Mouse (Mus musculus) embryo, embryonic 11.5 days (tissue): ENCODE measurements around the gene Ppat.
"Not testable (repeated sequence)": the region's sequence is repeated elsewhere in the genome, so short reads cannot be mapped to it uniquely, and the experiment has no call there.

Source experiments
- DNase-seq: peaks from one replicate; pipeline ENCODE4 v3.0.0-alpha.2; 2012; ENCODE audit warnings: low read depth, low spot score

The Ppat gene

GRCm38 (mm10) chr5:76951106-76952027, at the start of gene Ppat, which contains the start of gene Paics:
Gene Ppat (minus strand): TSS chr5:76951578.
Gene Paics (plus strand): TSS chr5:76951307.
- DNase-seq, result peak; percentile 97

- DNase-seq, result peak; percentile 31
Observed at GRCm38 (mm10) chr5:76998416-76998815, 47.0 kb upstream of the Ppat start.

- no peak for DNase-seq
Observed at GRCm38 (mm10) chr5:76993174-76993814, 41.9 kb upstream of the Ppat start.

GRCm38 (mm10) chr5:76990789-76991188, 39.4 kb upstream of the Ppat start:
- DNase-seq, result no peak

GRCm38 (mm10) chr5:76984015-76984414, 32.6 kb upstream of the Ppat start:
- no peak for DNase-seq

- no peak for DNase-seq
Observed at GRCm38 (mm10) chr5:76975736-76976135, 24.4 kb upstream of the Ppat start.

GRCm38 (mm10) chr5:76974554-76975285, 23.3 kb upstream of the Ppat start, which contains the start of gene Srp72:
Gene Srp72 (plus strand): TSS chr5:76974683.
- peak; percentile 69 for DNase-seq

- DNase-seq, result no peak
Observed at GRCm38 (mm10) chr5:76974207-76974553, 22.8 kb upstream of the Ppat start.

GRCm38 (mm10) chr5:76973488-76973887, 22.1 kb upstream of the Ppat start:
- DNase-seq, result no peak

GRCm38 (mm10) chr5:76971115-76971514, 19.7 kb upstream of the Ppat start:
- DNase-seq, result not testable (repeated sequence)

GRCm38 (mm10) chr5:76969250-76969649, 17.9 kb upstream of the Ppat start:
- no peak for DNase-seq

- DNase-seq, result no peak
Observed at GRCm38 (mm10) chr5:76964651-76965050, 13.3 kb upstream of the Ppat start.

- DNase-seq, result no peak
Observed at GRCm38 (mm10) chr5:76962545-76962944, 11.2 kb upstream of the Ppat start.

GRCm38 (mm10) chr5:76959587-76959986, 8.2 kb upstream of the Ppat start:
- no peak for DNase-seq

GRCm38 (mm10) chr5:76957954-76958353, 6.6 kb upstream of the Ppat start:
- DNase-seq, result no peak

GRCm38 (mm10) chr5:76955474-76955873, 4.1 kb upstream of the Ppat start:
- no peak for DNase-seq

- no peak for DNase-seq
Observed at GRCm38 (mm10) chr5:76954271-76954900, 3.0 kb upstream of the Ppat start.

- no peak for DNase-seq
Observed at GRCm38 (mm10) chr5:76953794-76954193, 2.4 kb upstream of the Ppat start.

- no peak for DNase-seq
Observed at GRCm38 (mm10) chr5:76952112-76953040, 998 bp upstream of the Ppat start.

GRCm38 (mm10) chr5:76950343-76951105, 854 bp downstream of the Ppat start:
- peak; percentile 26 for DNase-seq
